Comparison of ENCODE assay signal across 15 mouse cellular contexts in genomic region chr9:90278397-90278796, GRCm38 (mm10).
"Had no signal": no experiment of that assay in that cellular context is flagged by ENCODE, and none has a peak within 500 bp of the region (broad histone marks: within the 10 kb centered on the region; RNA-seq: fewer than 3 reads in every experiment).

No protein-coding gene starts in this region.

- H3K36me3 ChIP-seq: hindbrain, embryonic 13.5 days; limb, embryonic 12.5 days; lung, embryonic 15.5 days; midbrain, embryonic 13.5 days; neural tube, embryonic 12.5 days had no signal

- DNase-seq: kidney, adult 11 months; kidney, adult 9 months; kidney, postnatal 36 days; layer of hippocampus, adult 9-11 months; layer of hippocampus, postnatal 36 days; lung, postnatal 14 days; right cerebral cortex, postnatal 14 days had no signal

- H3K27me3 ChIP-seq: hindbrain, embryonic 13.5 days; limb, embryonic 12.5 days; lung, embryonic 15.5 days; midbrain, embryonic 13.5 days; neural tube, embryonic 12.5 days had no signal

- H3K9ac ChIP-seq: hindbrain, embryonic 13.5 days; limb, embryonic 12.5 days; lung, embryonic 15.5 days; midbrain, embryonic 13.5 days; neural tube, embryonic 12.5 days had no signal

- ATAC-seq: hindbrain, postnatal 0 days; midbrain, embryonic 13.5 days had no signal

- H3K4me3 ChIP-seq: hindbrain, embryonic 13.5 days; limb, embryonic 12.5 days; lung, embryonic 15.5 days; midbrain, embryonic 13.5 days; neural tube, embryonic 12.5 days had no signal

- H3K4me1 ChIP-seq: hindbrain, embryonic 13.5 days; limb, embryonic 12.5 days; midbrain, embryonic 13.5 days; neural tube, embryonic 12.5 days had no signal

- H3K9me3 ChIP-seq: hindbrain, embryonic 13.5 days; limb, embryonic 12.5 days; lung, embryonic 15.5 days; midbrain, embryonic 13.5 days had no signal

- H3K4me2 ChIP-seq: hindbrain, embryonic 13.5 days; limb, embryonic 12.5 days; lung, embryonic 15.5 days; midbrain, embryonic 13.5 days; neural tube, embryonic 12.5 days had no signal

- H3K27ac ChIP-seq: hindbrain, embryonic 13.5 days; hindbrain, postnatal 0 days; kidney, postnatal 0 days; limb, embryonic 12.5 days; lung, embryonic 15.5 days; macrophage; midbrain, embryonic 13.5 days; neural tube, embryonic 12.5 days had no signal
